18 mouse cellular contexts compared by ENCODE assay signal in genomic region chr13:46515524-46515923, GRCm38 (mm10). TPM values are rescaled to one million over a fixed set of nuclear protein-coding genes. Genes with fewer than 3 reads are reported as not detected.
A peak's percentile ranks its signal among the peaks of the same experiment; 100 is the strongest.
DNase-seq lines count a peak whose midpoint lies in the region; ATAC-seq and TF ChIP-seq lines count a peak whose summit lies in the region.
"Had no signal": no experiment of that assay in that cellular context is flagged by ENCODE, and none has a peak within 500 bp of the region (broad histone marks: within the 10 kb centered on the region; RNA-seq: fewer than 3 reads in every experiment).

No protein-coding gene starts in this region.

- H3K36me3 ChIP-seq in forebrain, embryonic 11.5 days (ENCODE audit: control insufficient read depth, insufficient read depth, low read length) = no peaks in the 10 kb centered on the region
- H3K36me3 ChIP-seq in forebrain, embryonic 16.5 days (ENCODE audit: control insufficient read depth, insufficient read depth) = no peaks in the 10 kb centered on the region
- H3K36me3 ChIP-seq in heart, embryonic 14.5 days (ENCODE audit: control insufficient read depth, insufficient read depth, low read length) = peaks cover under 1% of the 10 kb centered on the region; the same call in 1 of the 2 replicates
- H3K36me3 ChIP-seq in lung, postnatal 0 days (ENCODE audit: insufficient read depth, low read length) = no peaks in the 10 kb centered on the region
- H3K36me3 ChIP-seq: hindbrain, embryonic 12.5 days; limb, embryonic 12.5 days; liver, embryonic 13.5 days; midbrain, embryonic 12.5 days; neural tube, embryonic 15.5 days had no signal

- DNase-seq in forebrain, embryonic 11.5 days (ENCODE audit: low spot score) = peak; percentile 39
- no peak for DNase-seq in heart, adult 11 months
- DNase-seq in lung, postnatal 0 days (ENCODE audit: low spot score) = peak; percentile 24
- DNase-seq in lung, postnatal 14 days = no peak
- DNase-seq in adrenal gland, adult (ENCODE audit: inconsistent age in 2 of 2, low spot score in 1 of 2) = no peak
- DNase-seq: cerebellum, postnatal 36 days; gastrocnemius, postnatal 10 days; kidney, adult 9 months; kidney, postnatal 4 days; liver, embryonic 13.5 days; thymus, postnatal 4 days had no signal

- no peak overlapping the region for H3K9ac ChIP-seq in forebrain, embryonic 11.5 days (ENCODE audit: low read length)
- no peak overlapping the region for H3K9ac ChIP-seq in forebrain, embryonic 16.5 days (replicated peaks; ENCODE audit: low read depth, low read length)
- H3K9ac ChIP-seq in heart, embryonic 14.5 days (ENCODE audit: low read length) = peak overlapping the region; percentile 59
- H3K9ac ChIP-seq in lung, postnatal 0 days (replicated peaks; ENCODE audit: low read depth) = no peak overlapping the region
- H3K9ac ChIP-seq: hindbrain, embryonic 12.5 days; limb, embryonic 12.5 days; liver, embryonic 13.5 days; midbrain, embryonic 12.5 days; neural tube, embryonic 15.5 days had no signal

- H3K27me3 ChIP-seq in forebrain, embryonic 11.5 days (ENCODE audit: control insufficient read depth, insufficient read depth, low read length) = no peaks in the 10 kb centered on the region
- H3K27me3 ChIP-seq in forebrain, embryonic 16.5 days (replicated peaks; ENCODE audit: control insufficient read depth, insufficient read depth, low read length) = no peaks in the 10 kb centered on the region
- H3K27me3 ChIP-seq in heart, embryonic 14.5 days (ENCODE audit: control insufficient read depth, insufficient read depth, low read length) = no peaks in the 10 kb centered on the region
- no peaks in the 10 kb centered on the region for H3K27me3 ChIP-seq in lung, postnatal 0 days (replicated peaks; ENCODE audit: insufficient read depth, low read length)
- H3K27me3 ChIP-seq: hindbrain, embryonic 12.5 days; limb, embryonic 12.5 days; liver, embryonic 13.5 days; midbrain, embryonic 12.5 days; neural tube, embryonic 15.5 days had no signal

- H3K4me1 ChIP-seq in forebrain, embryonic 11.5 days (replicated peaks; ENCODE audit: control insufficient read depth, insufficient read depth, low read length) = peaks cover 5% of the 10 kb centered on the region; the same call in 1 of the 2 replicates
- peaks cover 13% of the 10 kb centered on the region for H3K4me1 ChIP-seq in forebrain, embryonic 16.5 days (replicated peaks; ENCODE audit: control insufficient read depth, insufficient read depth, low read length)
- H3K4me1 ChIP-seq in heart, embryonic 14.5 days (ENCODE audit: control insufficient read depth in 2 of 2, insufficient read depth in 2 of 2, low read length in 2 of 2) = peaks cover 18 to 44% of the 10 kb centered on the region in 2 experiments
- H3K4me1 ChIP-seq in lung, postnatal 0 days (ENCODE audit: insufficient read depth, low read depth, low read length) = no peaks in the 10 kb centered on the region; the same call in 1 of the 2 replicates
- H3K4me1 ChIP-seq: hindbrain, embryonic 12.5 days; limb, embryonic 12.5 days; liver, embryonic 13.5 days; neural tube, embryonic 15.5 days had no signal

- no peaks in the 10 kb centered on the region; the same call in 1 of the 2 replicates for H3K9me3 ChIP-seq in forebrain, embryonic 11.5 days (ENCODE audit: control insufficient read depth, low read length)
- H3K9me3 ChIP-seq in forebrain, embryonic 16.5 days (ENCODE audit: control insufficient read depth, low read length) = peaks cover 5% of the 10 kb centered on the region; the same call in 1 of the 2 replicates
- H3K9me3 ChIP-seq in heart, embryonic 14.5 days (ENCODE audit: control insufficient read depth, low read length) = peaks cover 5% of the 10 kb centered on the region; the same call in 1 of the 2 replicates
- no peaks in the 10 kb centered on the region for H3K9me3 ChIP-seq in lung, postnatal 0 days (ENCODE audit: low read length)
- H3K9me3 ChIP-seq: hindbrain, embryonic 12.5 days; midbrain, embryonic 12.5 days; neural tube, embryonic 15.5 days had no signal

- 43% methylated on average over 10 of the region's 10 CpGs for WGBS in forebrain, embryonic 11.5 days
- WGBS in forebrain, embryonic 16.5 days = 32% methylated on average over 10 of the region's 10 CpGs
- 47% methylated on average over 10 of the region's 10 CpGs for WGBS in heart, embryonic 14.5 days
- WGBS in lung, postnatal 0 days = 58% methylated on average over 10 of the region's 10 CpGs

- H3K4me3 ChIP-seq in forebrain, embryonic 11.5 days (ENCODE audit: low read depth, low read length) = no peak overlapping the region
- no peak overlapping the region for H3K4me3 ChIP-seq in forebrain, embryonic 16.5 days (replicated peaks; ENCODE audit: low read length)
- no peak overlapping the region for H3K4me3 ChIP-seq in heart, embryonic 14.5 days (ENCODE audit: control insufficient read depth in 1 of 2, insufficient read depth in 1 of 2, low read depth in 1 of 2, low read length in 2 of 2)
- H3K4me3 ChIP-seq in lung, postnatal 0 days (ENCODE audit: low read depth, low read length) = no peak overlapping the region
- H3K4me3 ChIP-seq: hindbrain, embryonic 12.5 days; limb, embryonic 12.5 days; liver, embryonic 13.5 days; midbrain, embryonic 12.5 days; myocyte; neural tube, embryonic 15.5 days had no signal

- H3K27ac ChIP-seq in forebrain, embryonic 11.5 days (ENCODE audit: low read depth, low read length) = no peak overlapping the region
- no peak overlapping the region for H3K27ac ChIP-seq in forebrain, embryonic 16.5 days (ENCODE audit: low read length)
- peak overlapping the region; percentile 78 to 92 for H3K27ac ChIP-seq in heart, embryonic 14.5 days (replicated peaks in 1 of 2; ENCODE audit: control insufficient read depth in 1 of 2, insufficient read depth in 1 of 2, low read depth in 2 of 2, low read length in 2 of 2)
- peak overlapping the region; percentile 48 for H3K27ac ChIP-seq in lung, postnatal 0 days (ENCODE audit: low read length)
- H3K27ac ChIP-seq: hindbrain, embryonic 12.5 days; limb, embryonic 12.5 days; liver, embryonic 13.5 days; midbrain, embryonic 12.5 days; neural tube, embryonic 15.5 days had no signal

- no peak for ATAC-seq in forebrain, embryonic 11.5 days (replicated peaks; ENCODE audit: low FRiP score)
- ATAC-seq in forebrain, embryonic 16.5 days = no peak
- no peak for ATAC-seq in heart, embryonic 14.5 days (ENCODE audit: insufficient number of reproducible peaks, insufficient read depth, low FRiP score, low read depth)
- ATAC-seq in lung, postnatal 0 days = no peak; the same call in 1 of the 2 replicates

- TF ChIP-seq CTCF in lung, postnatal 0 days (IDR thresholded peaks at IDR 0.05) = no peak

- no peak for TF ChIP-seq EP300 in lung, postnatal 0 days (IDR thresholded peaks at IDR 0.05)

- H3K4me2 ChIP-seq in forebrain, embryonic 11.5 days (ENCODE audit: low read depth, low read length, severe bottlenecking) = no peak overlapping the region
- no peak overlapping the region for H3K4me2 ChIP-seq in forebrain, embryonic 16.5 days (ENCODE audit: low read length)
- peak overlapping the region; percentile 48 for H3K4me2 ChIP-seq in heart, embryonic 14.5 days (ENCODE audit: low read length)
- no peak overlapping the region for H3K4me2 ChIP-seq in lung, postnatal 0 days (replicated peaks; ENCODE audit: low read depth, low read length)
- H3K4me2 ChIP-seq: hindbrain, embryonic 12.5 days; limb, embryonic 12.5 days; liver, embryonic 13.5 days; midbrain, embryonic 12.5 days; neural tube, embryonic 15.5 days had no signal

RNA-seq across cellular contexts. Expression of gene Cap2, which starts 13.9 kb away (rescaled TPM):
- 6.4 and 8.3 TPM in 2 replicates for polyA plus RNA-seq in forebrain, embryonic 11.5 days (2014; fragmentation: Nextera tagmentation; extraction: Ambion mirVana)
- polyA plus RNA-seq in forebrain, embryonic 16.5 days (2015; fragmentation: Nextera tagmentation; extraction: Ambion mirVana) = 15.6 and 18.0 TPM in 2 replicates
- polyA plus RNA-seq in heart, embryonic 14.5 days (2014; fragmentation: Nextera tagmentation; extraction: Ambion mirVana) = 157 and 159 TPM in 2 replicates
- polyA plus RNA-seq in lung, postnatal 0 days (2015; fragmentation: Nextera tagmentation; extraction: Ambion mirVana) = 5.3 and 5.8 TPM in 2 replicates

Comparison
In these comparisons a context has a peak if more than half of its experiments do, and no peak if none do; other contexts are left out.
1. DNase-seq: peak in forebrain, embryonic 11.5 days (single experiment) and lung, postnatal 0 days (single experiment); none in heart, adult 11 months (single experiment), lung, postnatal 14 days (single experiment) and adrenal gland, adult (0 of 2).
2. H3K27ac ChIP-seq: peak in heart, embryonic 14.5 days (2 of 2) and lung, postnatal 0 days (single experiment); none in forebrain, embryonic 11.5 days (single experiment) and forebrain, embryonic 16.5 days (single experiment).